Mouse (Mus musculus) MN1 (cell line): Measurements from ENCODE around the gene Arhgef38.

ENCODE experiments used
- DNase-seq: peaks from one replicate; pipeline ENCODE4 v3.0.0-alpha.2; 2016; ENCODE audit warnings: low spot score

Arhgef38 gene

GRCm38 (mm10) chr3:133234821-133235295 is at the start of gene Arhgef38:
TSS of gene Arhgef38 (minus strand) at chr3:133234949.
- no peak for DNase-seq

GRCm38 (mm10) chr3:133271887-133272286 is 37.1 kb upstream of the Arhgef38 start:
- peak; percentile 48 for DNase-seq

GRCm38 (mm10) chr3:133258860-133259259 is 24.1 kb upstream of the Arhgef38 start:
- DNase-seq, result no peak

- no peak for DNase-seq
Measured at GRCm38 (mm10) chr3:133255842-133256241, 21.1 kb upstream of the Arhgef38 start.

GRCm38 (mm10) chr3:133244027-133244426 is 9.3 kb upstream of the Arhgef38 start:
- DNase-seq, result peak; percentile 12

GRCm38 (mm10) chr3:133241916-133242315 is 7.2 kb upstream of the Arhgef38 start:
- DNase-seq, result no peak

- no peak for DNase-seq
Measured at GRCm38 (mm10) chr3:133233993-133234392, 756 bp downstream of the Arhgef38 start.

- DNase-seq, result no peak
Measured at GRCm38 (mm10) chr3:133230427-133230826, 4.3 kb downstream of the Arhgef38 start.

GRCm38 (mm10) chr3:133229594-133229993 is 5.2 kb downstream of the Arhgef38 start:
- DNase-seq, result no peak

GRCm38 (mm10) chr3:133227258-133228012 is 7.3 kb downstream of the Arhgef38 start:
- no peak for DNase-seq

GRCm38 (mm10) chr3:133218501-133218900 is 16.2 kb downstream of the Arhgef38 start:
- DNase-seq, result no peak

- DNase-seq, result no peak
Measured at GRCm38 (mm10) chr3:133215198-133215819, 19.4 kb downstream of the Arhgef38 start.

- no peak for DNase-seq
Measured at GRCm38 (mm10) chr3:133213434-133214114, 21.2 kb downstream of the Arhgef38 start.

- no peak for DNase-seq
Measured at GRCm38 (mm10) chr3:133211324-133211723, 23.4 kb downstream of the Arhgef38 start.

GRCm38 (mm10) chr3:133203713-133204112 is 31.0 kb downstream of the Arhgef38 start:
- DNase-seq, result no peak

- DNase-seq, result no peak
Measured at GRCm38 (mm10) chr3:133202171-133202570, 32.6 kb downstream of the Arhgef38 start.

- DNase-seq, result no peak
Measured at GRCm38 (mm10) chr3:133188930-133189329, 45.8 kb downstream of the Arhgef38 start.

- no peak for DNase-seq
Measured at GRCm38 (mm10) chr3:133187524-133187923, 47.2 kb downstream of the Arhgef38 start.

GRCm38 (mm10) chr3:133176033-133176750 is 58.6 kb downstream of the Arhgef38 start:
- no peak for DNase-seq

- no peak for DNase-seq
Measured at GRCm38 (mm10) chr3:133172291-133172690, 62.5 kb downstream of the Arhgef38 start.

GRCm38 (mm10) chr3:133169737-133170136 is 65.0 kb downstream of the Arhgef38 start:
- DNase-seq, result no peak

- no peak for DNase-seq
Measured at GRCm38 (mm10) chr3:133167550-133167949, 67.2 kb downstream of the Arhgef38 start.
